Mouse (Mus musculus) testis, adult 2 months (tissue): Measurements from ENCODE around the gene Nr1h3.

Experiments
- CTCF ChIP-seq: fragments of 200-500 bp; IDR thresholded peaks from 2 replicates; pipeline ENCODE4 v1.5.1; 2012; ENCODE audit warnings: low read depth, mild to moderate bottlenecking, inconsistent platforms, low read length, moderate library complexity; ENCODE audit not compliant: control insufficient read depth, insufficient read depth, insufficient replicate concordance
- POLR2A ChIP-seq: fragments of 200-500 bp; IDR thresholded peaks from 2 replicates; pipeline ENCODE4 v1.6.1; 2012; ENCODE audit warnings: low read depth, mild to moderate bottlenecking, inconsistent platforms, low read length, moderate library complexity; ENCODE audit not compliant: control insufficient read depth

DNA sequence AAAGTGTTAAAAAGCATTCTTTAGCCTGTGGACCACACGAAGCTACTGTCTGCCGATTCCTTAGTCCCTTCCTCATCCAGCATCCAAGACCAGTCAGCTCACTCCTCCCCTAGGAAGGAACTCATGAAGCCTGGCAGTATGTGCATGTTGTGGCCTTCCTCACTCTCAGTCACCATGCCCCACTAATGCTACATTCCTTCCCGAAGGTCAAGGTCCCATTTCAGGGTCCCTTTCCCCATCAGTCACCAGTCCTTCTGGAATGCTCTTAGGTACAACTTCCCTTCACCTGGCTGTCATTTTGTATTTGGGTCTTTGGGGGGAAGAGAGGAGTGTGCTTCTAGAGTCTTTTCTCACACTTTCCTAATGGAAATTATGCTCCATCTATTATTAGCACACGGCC lies 49.4 kb upstream of the Nr1h3 start:
- no peak for TF ChIP-seq CTCF
- TF ChIP-seq POLR2A = no peak
